Mouse (Mus musculus): ENCODE data around the gene Ltbp3.

Ltbp3 gene

DNA sequence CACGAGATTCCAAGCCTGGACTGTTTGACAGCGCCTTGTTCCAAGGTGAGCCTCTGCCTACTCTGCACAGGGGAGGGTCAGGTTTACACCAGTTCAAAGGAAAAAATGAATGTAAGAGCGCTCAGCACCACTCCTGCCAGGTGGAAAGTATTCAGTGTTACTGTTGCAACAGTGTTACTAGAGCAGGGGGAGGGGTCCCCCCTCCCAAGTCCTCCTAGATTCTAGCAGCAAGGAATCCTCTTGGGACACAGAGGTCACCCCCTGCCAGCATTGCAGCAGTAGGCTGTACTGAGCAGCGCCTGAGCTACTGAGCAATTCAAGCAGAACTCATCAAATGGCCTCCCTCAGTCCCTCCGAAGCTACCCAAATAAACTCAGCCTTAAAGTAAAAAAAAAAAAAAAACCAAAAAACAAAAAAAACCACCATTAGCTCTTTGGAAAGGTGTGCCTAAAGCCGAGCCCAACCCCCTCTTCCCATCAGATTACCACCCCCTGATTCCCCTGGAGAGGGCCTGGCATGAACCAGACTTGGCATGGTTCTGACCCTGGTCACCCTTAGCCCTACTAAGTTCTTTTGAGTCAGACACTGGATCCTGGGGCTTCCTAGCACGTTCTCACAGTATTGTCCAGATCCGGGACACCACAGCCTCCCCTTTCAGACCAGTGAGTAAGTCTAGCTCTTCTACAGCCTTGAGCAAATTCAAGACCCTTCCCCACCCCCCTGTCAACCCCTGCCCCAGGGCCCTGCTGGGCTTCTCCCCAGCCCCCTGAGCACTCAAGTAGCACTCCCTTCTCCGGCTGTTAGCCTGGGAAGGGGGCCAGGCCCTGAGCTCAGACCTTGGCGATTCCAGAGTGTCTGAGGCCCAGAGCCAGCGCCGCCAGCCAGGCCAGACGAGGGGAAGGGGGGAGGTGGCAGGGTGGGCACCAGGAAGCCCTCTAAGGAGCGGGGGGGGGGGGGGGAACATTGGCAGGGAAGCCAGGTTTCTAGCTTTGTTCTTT is at the start of gene Ltbp3:
Ltbp3 (plus strand) TSS at position 585 of the 998 bp plus-strand sequence.
- DNase-seq (ENCODE audit: low spot score in 2 of 2) = no peak

DNA sequence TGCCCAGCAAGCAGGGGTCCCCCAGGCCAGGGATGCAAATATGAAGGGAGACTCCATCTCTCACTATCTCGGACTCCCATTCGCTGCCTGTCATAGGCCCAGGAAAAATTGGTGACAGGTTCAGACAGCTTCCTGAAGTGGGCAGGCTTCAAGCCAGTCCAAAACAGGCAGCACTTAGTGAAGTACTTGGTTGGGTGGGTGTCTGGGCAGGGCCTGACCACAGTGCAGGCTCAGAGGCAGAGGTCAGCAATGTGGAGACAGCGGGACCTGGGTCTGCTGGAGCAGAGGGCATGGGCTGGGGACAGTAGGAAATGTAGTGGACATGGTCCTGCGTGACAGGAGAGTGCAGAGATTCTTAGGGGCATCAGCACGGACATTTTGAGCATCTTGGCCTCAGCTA is 49.1 kb upstream of the Ltbp3 start:
- no peak for DNase-seq (ENCODE audit: low spot score in 2 of 2)

DNA sequence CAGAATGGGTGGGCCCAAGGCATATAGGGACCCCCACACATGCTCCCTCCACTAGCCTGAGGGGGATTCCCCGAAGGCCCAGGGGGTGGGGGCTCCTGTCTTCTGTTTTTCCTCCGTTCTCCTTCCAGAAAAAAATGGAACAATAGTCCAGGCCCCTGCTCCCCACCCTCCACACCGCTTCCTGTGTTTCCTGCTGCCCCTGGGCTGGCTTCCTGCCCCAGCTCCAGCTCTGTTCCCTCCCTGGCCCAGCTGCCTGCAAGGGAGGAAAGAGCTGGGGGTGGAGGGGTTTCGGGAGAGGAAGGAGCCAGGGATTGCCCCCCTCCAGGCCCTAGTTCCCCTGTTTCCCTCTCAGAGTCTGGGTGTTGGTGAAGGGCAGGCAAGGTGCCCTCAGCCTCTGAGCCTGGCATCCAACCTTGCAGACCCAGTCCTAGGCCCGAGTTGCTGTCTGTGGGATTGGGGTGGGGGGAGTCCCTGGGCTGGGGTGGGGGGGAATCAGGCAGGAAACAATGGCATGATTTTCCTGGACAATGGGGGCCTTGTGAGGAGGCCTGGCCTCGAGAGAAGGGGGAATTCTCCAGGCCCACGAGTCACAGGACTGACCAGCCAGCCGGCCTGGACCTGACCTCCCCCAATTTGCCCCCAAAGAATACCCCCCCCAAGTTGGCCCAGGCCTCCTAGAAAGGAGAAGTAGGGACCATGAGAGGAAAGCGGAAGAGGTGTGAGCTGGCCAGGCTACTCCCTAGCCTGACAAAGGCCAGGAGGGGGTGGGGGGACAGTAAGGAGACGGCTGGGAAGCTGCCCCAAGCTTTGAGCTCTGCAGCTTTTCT is 48.4 kb upstream of the Ltbp3 start:
- DNase-seq (ENCODE audit: low spot score in 2 of 2) = no peak

DNA sequence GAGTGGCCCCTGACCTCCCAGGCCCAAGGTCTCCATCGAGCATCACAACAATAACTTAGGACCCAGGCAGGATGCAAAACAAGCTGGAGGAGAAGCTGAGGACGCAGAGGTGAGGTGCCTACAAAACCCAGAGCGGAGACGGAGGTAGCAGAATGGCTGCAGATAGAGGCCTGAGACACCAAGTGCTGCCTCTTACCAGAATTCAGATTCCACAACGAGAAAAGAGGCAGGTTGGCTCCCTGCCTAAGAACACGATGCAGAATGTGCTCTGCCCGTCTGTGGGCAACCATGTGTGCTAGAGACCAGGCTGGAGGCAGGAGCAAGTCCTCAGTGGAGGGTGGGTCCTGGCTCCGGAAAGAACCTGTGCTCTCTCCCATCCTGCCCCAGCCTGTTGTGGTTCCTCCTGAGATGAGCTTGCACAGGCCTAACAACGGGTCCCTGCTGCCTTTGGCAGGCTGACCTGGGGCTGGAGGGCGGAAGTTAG is 47.7 kb upstream of the Ltbp3 start:
- DNase-seq (ENCODE audit: low spot score in 2 of 2) = no peak

DNA sequence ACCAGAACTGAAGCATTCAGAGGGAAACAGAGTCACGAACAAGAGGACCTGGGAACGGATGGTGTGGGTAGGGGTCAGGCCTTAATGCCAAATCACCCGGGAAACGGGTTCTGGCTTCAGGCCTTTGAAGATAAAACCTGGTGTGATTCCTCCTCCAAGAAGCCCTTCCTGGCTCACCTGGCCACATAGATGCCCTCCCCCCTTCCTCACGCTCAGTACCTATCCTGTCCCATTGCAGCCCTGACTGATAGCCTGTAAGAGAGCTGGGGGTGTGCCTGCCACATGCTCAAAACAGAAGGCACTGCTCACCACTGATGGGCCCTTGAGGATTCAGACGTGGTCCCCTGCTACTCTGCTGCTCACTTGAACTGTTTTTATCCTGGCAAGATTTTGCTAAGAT is 46.9 kb upstream of the Ltbp3 start:
- DNase-seq (ENCODE audit: low spot score in 2 of 2) = no peak

DNA sequence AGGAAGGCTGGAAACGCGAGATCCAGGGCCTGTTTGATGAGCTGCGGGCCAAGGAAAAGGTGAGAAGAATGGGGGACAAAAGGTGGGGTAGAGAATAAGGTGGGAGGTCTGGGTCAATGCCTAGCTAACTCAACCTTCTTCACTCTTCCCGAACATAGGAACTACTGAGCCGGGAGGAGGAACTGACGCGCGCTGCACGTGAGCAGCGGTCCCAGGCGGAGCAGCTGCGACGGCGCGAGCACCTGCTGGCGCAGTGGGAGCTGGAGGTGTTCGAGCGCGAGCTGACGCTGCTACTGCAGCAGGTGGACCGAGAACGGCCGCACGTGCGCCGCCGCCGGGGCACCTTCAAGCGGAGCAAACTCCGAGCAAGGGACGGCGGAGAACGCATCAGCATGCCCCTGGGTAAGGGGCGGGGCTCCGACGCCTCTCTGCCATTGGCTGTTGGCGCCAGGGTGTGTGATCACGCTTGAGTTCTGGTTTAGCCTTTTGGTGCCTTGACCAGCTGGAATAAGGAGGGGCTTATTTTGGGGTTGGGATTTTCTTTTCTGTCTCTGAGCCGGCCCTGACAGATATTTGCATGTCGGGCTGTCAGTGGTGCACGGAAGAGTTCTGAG is 44.7 kb upstream of the Ltbp3 start:
- no peak for DNase-seq (ENCODE audit: low spot score in 2 of 2)

DNA sequence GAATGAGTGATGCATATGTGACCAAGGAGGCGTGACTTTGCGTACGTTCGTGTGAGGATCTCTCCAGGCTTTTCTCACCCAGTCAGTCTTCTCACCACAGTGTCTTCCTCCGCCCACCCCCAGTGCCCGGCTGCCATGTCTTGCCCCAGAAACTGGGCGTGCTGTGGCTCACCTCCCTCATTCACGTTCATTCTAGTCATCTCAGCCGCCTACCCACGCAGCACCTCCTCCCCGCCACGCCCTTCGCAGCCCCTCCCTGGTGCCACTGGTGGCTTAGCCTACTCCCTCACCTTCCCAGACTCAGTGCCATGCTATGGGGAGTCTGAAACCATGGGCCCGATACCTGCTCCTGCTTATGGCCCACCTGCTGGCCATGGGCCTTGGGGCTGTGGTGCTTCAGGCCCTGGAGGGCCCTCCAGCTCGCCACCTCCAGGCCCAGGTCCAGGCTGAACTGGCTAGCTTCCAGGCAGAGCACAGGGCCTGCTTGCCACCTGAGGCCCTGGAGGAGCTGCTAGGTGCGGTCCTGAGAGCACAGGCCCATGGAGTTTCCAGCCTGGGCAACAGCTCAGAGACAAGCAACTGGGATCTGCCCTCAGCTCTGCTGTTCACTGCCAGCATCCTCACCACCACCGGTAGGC is 36.4 kb upstream of the Ltbp3 start, which contains the start of gene Kcnk7:
Kcnk7 (plus strand) TSS at position 205 of the 638 bp plus-strand sequence.
- DNase-seq (ENCODE audit: low spot score in 2 of 2) = peak in 1 of 2 experiments; percentile 27

DNA sequence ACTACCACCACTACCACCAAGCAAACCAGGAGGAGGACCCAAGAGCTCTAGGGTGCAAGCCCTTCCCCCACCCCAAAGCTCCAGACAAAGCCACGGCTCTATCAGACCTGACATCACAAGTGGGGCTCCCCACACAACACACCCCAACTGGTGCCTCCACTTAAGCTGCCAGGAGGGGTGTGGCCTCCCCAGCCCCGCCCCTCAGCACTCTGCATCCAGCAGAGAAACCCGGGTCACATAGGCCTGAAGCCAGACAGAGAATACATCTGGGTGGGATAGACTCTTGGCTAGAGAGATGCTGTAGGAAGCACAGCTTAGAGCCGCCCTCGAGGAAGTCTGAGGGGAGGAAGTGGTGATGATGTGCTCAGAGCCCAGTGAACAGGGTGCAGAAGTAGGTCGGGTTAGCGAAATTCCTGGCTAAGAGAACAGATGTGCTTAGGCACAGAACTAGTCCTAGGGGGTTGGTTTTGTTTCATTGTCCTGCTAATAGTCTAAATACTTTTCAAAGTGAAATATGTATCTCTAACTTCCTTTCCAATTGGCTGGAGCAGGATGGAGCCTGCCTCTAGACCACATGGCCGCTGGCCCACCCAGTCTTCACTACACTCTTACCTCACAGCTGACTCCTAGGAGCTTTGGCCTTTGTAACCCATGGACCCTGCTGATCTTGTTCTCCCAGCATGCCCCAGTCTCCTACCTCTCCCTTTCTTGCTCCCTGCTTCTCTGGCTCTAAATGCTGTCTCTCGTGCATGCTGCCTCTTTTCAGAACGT is 35.7 kb upstream of the Ltbp3 start:
- peak; percentile 45 to 51 for DNase-seq (ENCODE audit: low spot score in 2 of 2)

DNA sequence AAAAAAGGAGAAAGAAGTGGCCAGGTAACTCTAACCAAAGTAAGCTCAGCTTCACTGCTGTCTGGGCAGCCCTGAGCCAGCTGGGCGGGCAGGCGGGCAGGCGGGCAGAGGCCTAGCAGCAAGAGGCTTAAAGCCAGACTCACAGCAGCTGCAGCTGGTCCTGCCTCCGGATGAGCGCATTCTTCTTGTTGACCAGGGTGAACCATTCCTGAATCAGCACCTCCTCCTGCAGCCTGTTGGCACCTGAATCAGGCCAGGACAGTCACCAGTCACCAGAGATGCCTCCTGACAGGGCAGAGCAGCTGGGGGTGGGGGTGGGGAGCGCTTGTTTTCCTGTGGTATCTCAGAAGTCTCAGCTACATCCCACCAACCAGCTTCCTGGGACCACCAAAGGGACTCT is 30.6 kb upstream of the Ltbp3 start:
- no peak for DNase-seq (ENCODE audit: low spot score in 2 of 2)

DNA sequence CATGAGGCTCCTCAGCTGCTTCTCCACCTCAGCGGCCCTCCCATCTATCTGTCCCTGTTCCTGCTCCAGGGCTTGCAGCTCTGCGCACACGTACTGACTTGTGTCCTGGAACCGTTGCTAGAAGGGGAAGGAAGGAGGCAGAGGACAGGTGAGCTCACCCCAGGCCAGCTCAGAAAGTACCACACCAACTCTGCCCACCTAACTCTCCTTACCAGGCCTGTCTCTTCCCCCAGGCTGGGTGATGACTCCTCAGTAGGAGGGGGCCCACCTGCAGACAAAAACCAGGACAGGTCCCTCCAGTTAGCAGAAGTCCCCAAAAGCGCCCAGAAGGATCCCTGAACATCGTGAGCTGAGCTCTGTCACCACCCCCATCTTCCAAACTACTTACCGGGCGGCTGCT is 30.1 kb upstream of the Ltbp3 start:
- no peak for DNase-seq (ENCODE audit: low spot score in 2 of 2)

DNA sequence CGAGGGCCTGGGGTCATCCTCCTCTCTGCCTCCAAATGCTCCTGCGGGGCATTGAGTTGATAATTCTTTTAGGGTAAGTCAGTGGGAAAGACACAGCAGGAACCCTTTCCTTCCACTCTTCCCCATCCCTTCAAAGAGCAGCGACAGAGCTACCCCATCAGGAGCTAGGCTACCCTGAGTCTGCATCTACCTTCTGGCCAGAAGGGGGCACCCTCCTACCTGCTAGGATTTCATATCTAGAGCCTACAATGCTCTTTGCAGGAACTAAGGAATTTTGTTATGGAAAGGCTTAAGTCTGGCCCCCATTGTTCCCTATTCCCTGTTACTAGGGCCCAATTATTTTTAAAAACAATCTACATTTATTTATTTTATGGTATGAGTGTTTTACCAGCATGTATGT is 29.5 kb upstream of the Ltbp3 start:
- peak in 1 of 2 experiments; percentile 69 for DNase-seq (ENCODE audit: low spot score in 2 of 2)

DNA sequence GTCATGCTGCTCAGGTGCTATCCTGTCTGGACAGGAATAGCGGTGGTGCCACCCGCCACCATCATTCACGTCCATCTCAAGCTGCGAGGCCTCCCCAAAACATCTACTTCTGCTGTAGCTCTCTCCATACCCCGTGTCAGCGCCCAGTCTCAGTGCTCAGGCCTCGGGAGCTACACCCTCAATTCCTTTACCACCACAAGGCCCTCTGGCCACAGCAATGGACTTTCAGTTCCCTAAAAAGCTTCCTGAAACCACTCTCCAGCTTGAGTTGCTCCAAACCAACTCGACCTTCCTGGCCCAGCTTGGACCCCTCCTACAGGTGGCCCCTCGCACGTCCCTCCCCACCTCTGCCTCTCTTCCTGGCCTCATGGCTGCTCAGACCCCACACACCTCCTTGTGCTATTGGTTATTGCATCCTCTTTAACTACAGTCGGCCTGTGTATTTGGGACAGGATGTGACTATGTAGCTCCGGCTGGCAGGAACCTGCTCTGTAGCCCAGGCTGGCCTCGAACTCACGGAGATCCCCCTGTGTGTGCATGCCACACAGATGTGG is 28.7 kb upstream of the Ltbp3 start:
- DNase-seq (ENCODE audit: low spot score in 2 of 2) = no peak

DNA sequence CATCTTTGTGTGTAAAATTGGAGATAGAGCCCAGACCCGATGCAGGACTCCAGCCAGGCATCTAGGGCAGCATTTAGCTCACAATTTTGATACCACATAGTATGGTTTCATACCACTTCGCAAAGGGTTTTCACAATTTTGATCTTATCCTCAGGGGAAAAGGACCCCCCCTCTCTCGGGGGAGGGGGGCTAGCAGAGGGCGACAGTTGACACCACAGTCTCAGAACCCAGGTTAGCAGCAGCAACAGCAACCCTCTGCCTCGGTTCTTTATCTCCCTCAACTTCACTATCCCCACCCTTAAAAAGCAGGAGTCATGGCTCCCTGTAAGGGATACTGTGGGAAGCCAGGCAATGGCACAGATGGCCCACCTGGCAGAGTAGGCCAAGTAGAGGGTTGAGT is 27.4 kb upstream of the Ltbp3 start:
- DNase-seq (ENCODE audit: low spot score in 2 of 2) = no peak

DNA sequence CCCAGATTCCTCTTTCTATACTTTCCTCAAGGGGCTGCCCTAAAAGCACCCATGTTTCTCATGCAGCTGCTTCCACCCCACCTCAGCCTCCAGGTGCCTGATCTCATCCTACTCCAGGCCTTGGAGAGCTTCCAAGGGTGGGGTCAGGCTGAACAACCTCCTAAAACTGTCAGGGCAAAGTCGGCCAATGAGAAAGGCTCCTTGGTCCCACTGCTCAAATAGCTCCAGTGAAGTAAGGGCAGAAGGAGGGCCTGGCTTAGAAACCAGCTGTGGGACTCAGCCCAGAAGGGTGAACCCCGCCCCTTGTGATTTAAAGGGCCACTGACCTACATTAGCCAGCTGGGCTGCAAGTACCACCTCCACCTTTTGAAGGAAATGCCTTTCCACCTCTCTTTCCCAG is 27.0 kb upstream of the Ltbp3 start:
- DNase-seq (ENCODE audit: low spot score in 2 of 2) = no peak

DNA sequence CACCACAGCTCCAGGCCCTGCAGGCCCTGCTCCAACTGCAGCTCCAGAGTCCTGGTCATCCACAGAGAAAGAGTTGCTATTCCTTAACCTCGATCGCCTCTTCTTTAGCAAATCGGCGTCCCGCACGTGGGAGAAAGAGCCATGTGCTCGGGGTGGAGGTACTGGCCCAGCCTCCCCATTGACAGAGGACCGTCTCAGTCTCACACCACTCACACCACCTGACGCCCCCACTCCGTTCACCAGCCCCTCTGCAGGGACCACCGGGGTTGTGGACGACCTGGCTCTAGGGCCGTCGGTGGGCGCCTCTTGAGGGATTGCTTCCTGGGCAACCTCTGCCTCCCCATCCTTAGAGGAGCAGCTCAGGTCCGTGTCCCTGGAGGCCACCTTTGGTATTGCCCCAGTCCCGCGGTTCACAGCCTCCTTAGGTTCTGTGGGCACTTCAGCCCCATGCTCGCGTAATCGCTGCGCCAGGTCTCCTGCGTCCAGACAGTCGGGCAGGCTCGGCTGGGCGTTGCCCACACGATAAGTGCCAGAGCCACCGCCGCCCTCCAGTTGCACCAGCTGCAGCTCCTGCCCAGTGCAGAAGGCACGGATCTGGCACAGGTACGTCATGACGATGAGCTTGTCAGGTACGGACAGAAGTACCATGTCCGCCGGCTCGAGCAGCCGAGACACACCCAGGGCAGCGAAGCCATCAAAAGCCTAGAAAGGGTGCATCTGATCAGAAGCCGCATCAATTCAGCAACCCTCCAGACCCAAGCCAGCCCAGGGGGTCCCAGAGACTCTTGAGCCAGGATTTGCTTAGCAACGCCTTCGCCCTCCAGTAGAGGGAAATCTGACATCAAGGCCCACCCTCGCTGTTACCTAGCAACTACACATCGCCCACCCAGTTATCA is 24.7 kb upstream of the Ltbp3 start:
- DNase-seq (ENCODE audit: low spot score in 2 of 2) = no peak

DNA sequence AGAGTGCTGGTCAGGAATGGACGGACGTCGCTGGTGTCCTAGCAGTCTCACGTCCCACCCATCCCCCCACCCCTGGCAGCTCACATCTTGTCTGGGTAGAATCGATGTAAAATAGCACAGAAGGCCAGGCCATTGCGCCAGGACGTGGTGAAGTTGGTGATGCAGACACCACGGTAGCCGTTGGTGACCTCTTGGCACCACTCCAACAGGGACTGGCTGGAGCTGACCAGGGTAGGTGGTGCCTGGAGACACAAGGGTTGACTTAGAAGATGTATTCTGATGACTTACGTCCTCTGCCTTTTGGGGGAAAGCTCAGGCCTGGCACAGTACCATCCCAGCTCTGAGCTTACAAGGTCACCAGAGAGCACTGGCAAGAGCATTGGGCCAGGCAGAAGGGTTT is 23.7 kb upstream of the Ltbp3 start:
- DNase-seq (ENCODE audit: low spot score in 2 of 2) = no peak

DNA sequence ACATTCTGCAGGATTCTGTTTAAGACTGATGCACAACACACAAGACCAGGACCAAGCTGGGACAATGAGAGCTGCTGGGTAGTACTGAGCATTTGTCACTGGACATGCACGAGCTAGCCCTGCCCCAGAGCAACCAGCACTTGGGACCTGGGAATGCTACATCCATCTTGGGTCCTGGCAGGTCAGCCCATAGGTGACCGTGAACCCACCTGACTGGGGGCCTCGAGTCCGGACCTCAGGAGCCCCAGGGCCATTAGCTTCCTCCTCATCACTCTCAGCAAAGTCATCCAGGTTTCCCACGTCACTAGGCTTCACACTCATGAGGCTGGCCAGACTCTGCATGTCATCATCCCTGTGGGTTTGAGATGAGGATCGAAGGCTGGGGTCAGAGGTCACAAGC is 19.5 kb upstream of the Ltbp3 start:
- DNase-seq (ENCODE audit: low spot score in 2 of 2) = no peak

DNA sequence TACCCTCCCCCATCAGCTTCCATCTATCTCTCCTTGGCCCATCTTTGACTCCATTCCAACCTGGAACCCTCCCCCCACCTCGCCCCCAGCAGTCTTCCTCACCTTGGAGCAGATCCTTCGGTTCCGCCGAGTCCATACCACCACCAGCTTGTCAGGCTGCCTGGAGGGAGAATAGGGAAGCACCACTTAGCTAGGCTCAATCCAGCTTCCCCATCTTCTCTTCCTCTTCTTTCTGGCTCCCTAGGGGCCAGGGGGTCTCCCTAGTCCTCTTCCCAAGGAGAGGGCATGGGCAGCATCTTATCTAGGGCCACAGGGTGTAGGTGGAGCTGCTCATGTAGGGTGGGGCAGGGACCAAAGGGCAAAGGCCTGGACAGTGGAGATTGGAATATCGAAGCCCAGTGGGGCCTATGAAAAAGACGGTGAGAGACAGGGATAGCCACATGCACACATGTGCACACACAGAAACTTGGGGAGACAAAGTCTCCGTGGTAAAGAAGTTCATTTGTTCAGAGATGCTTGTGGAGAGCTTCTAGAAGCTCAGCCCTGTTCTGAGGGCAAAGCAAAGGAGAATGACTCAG is 17.8 kb upstream of the Ltbp3 start:
- no peak for DNase-seq (ENCODE audit: low spot score in 2 of 2)

DNA sequence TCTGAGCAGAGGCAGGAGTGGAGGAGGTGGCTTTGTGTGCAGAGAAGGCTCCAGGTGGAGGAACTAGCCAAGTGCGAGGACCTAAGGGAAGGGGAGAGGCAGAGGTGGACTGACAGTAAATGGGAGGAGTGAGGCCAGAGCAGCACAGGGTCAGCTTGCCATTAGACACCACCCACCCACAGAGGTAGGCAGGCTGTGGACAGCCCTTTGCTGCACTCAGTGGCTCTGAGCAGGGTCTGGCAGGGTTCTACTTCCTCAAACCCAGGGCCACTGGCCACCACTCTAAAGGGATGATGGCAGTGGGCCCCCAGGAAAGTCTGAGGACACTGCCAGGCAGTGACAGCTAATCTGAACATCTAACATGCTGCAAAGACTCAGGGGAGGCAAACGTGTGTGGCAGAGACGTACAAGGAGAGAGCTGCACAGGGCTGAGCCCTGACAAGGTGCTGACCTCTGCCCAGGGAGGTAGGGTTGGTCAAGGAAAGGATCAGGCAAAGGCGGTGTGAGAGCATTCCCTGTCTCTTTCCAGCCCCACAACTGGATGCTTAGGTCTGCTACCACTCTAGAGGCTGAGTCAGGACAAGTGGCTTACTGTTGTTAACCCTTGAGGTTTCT is 16.7 kb upstream of the Ltbp3 start:
- no peak for DNase-seq (ENCODE audit: low spot score in 2 of 2)

All from thymus, postnatal 10 days (tissue).